Mouse (Mus musculus) layer of hippocampus, adult 11-12 months (tissue): ENCODE measurements around the gene Nop16.
A peak's percentile ranks its signal among the peaks of the same experiment; 100 is the strongest.
"Not testable (repeated sequence)": the region's sequence is repeated elsewhere in the genome, so short reads cannot be mapped to it uniquely, and the experiment has no call there.

Source experiments
- DNase-seq: peaks from one replicate; pipeline ENCODE4 v3.0.0; 2022; ENCODE audit warnings: low spot score

The Nop16 gene

GRCm38 (mm10) chr13:54589996-54590951 lies at the start of gene Nop16, which contains the start of gene Higd2a:
Gene Nop16, minus strand, starts transcription at chr13:54590090.
Gene Higd2a, plus strand, starts transcription at chr13:54590207.
- DNase-seq, result peak; percentile 98

GRCm38 (mm10) chr13:54635011-54635410 lies 45.1 kb upstream of the Nop16 start:
- DNase-seq, result no peak

- DNase-seq, result no peak
Measured at GRCm38 (mm10) chr13:54632731-54633277, 42.9 kb upstream of the Nop16 start.

GRCm38 (mm10) chr13:54629128-54629527 lies 39.2 kb upstream of the Nop16 start:
- no peak for DNase-seq

- no peak for DNase-seq
Measured at GRCm38 (mm10) chr13:54621960-54622521, 32.2 kb upstream of the Nop16 start.

GRCm38 (mm10) chr13:54621155-54621932 lies 31.5 kb upstream of the Nop16 start, which contains the start of gene Faf2:
Gene Faf2, plus strand, starts transcription at chr13:54621784.
- peak; percentile 99 for DNase-seq

GRCm38 (mm10) chr13:54616998-54617397 lies 27.1 kb upstream of the Nop16 start:
- no peak for DNase-seq

GRCm38 (mm10) chr13:54616307-54616706 lies 26.4 kb upstream of the Nop16 start:
- no peak for DNase-seq

- DNase-seq, result not testable (repeated sequence)
Measured at GRCm38 (mm10) chr13:54613141-54613540, 23.3 kb upstream of the Nop16 start.

GRCm38 (mm10) chr13:54610972-54611754 lies 21.3 kb upstream of the Nop16 start, which contains the start of gene Cltb:
Gene Cltb, minus strand, starts transcription at chr13:54611344.
- DNase-seq, result peak; percentile 90

GRCm38 (mm10) chr13:54610613-54610971 lies 20.7 kb upstream of the Nop16 start:
- DNase-seq, result no peak

- no peak for DNase-seq
Measured at GRCm38 (mm10) chr13:54609301-54609700, 19.4 kb upstream of the Nop16 start.

GRCm38 (mm10) chr13:54608666-54609065 lies 18.8 kb upstream of the Nop16 start:
- DNase-seq, result peak; percentile 53

- DNase-seq, result no peak
Measured at GRCm38 (mm10) chr13:54608002-54608401, 18.1 kb upstream of the Nop16 start.

GRCm38 (mm10) chr13:54607204-54607603 lies 17.3 kb upstream of the Nop16 start:
- DNase-seq, result no peak

- no peak for DNase-seq
Measured at GRCm38 (mm10) chr13:54605426-54605825, 15.5 kb upstream of the Nop16 start.

- no peak for DNase-seq
Measured at GRCm38 (mm10) chr13:54604221-54604620, 14.3 kb upstream of the Nop16 start.

GRCm38 (mm10) chr13:54603501-54603900 lies 13.6 kb upstream of the Nop16 start:
- DNase-seq, result no peak

- DNase-seq, result no peak
Measured at GRCm38 (mm10) chr13:54602639-54603111, 12.8 kb upstream of the Nop16 start.

GRCm38 (mm10) chr13:54598622-54599143 lies 8.8 kb upstream of the Nop16 start:
- no peak for DNase-seq

GRCm38 (mm10) chr13:54596870-54597269 lies 7.0 kb upstream of the Nop16 start:
- DNase-seq, result no peak
